Mouse (Mus musculus) cerebellum, adult 2 months (tissue): ENCODE results near the gene Tlr9.

Experiments used
- CTCF ChIP-seq: fragments of 200-500 bp; IDR thresholded peaks from 2 replicates; pipeline ENCODE4 v1.5.1; 2011; ENCODE audit warnings: low read depth, mild to moderate bottlenecking, control low read depth, low read length, moderate library complexity, borderline replicate concordance; ENCODE audit not compliant: insufficient read depth
- POLR2A ChIP-seq: fragments of 200-500 bp; IDR thresholded peaks from 2 replicates; pipeline ENCODE4 v1.6.1; 2011; ENCODE audit warnings: low read length, control low read depth, borderline replicate concordance; ENCODE audit not compliant: insufficient read depth

- TF ChIP-seq CTCF (no peak), POLR2A (no peak)
These were observed 15.0 kb downstream of the Tlr9 start for GRCm38 (mm10) chr9:106237401-106237800.
